Mouse (Mus musculus) cortical plate, adult 2 months (tissue): ENCODE measurements around the gene Flnb.

Experiments used
- CTCF ChIP-seq: fragments of 200-500 bp; IDR thresholded peaks from 2 replicates; pipeline ENCODE4 v1.5.1; 2011; ENCODE audit warnings: mild to moderate bottlenecking, control low read depth, low read length; ENCODE audit not compliant: insufficient read depth; ENCODE audit errors: extremely low read depth
- POLR2A ChIP-seq: fragments of 200-500 bp; IDR thresholded peaks from 2 replicates; pipeline ENCODE4 v1.6.1; 2011; ENCODE audit warnings: mild to moderate bottlenecking, low read length, control low read depth; ENCODE audit not compliant: insufficient read depth; ENCODE audit errors: extremely low read depth

DNA sequence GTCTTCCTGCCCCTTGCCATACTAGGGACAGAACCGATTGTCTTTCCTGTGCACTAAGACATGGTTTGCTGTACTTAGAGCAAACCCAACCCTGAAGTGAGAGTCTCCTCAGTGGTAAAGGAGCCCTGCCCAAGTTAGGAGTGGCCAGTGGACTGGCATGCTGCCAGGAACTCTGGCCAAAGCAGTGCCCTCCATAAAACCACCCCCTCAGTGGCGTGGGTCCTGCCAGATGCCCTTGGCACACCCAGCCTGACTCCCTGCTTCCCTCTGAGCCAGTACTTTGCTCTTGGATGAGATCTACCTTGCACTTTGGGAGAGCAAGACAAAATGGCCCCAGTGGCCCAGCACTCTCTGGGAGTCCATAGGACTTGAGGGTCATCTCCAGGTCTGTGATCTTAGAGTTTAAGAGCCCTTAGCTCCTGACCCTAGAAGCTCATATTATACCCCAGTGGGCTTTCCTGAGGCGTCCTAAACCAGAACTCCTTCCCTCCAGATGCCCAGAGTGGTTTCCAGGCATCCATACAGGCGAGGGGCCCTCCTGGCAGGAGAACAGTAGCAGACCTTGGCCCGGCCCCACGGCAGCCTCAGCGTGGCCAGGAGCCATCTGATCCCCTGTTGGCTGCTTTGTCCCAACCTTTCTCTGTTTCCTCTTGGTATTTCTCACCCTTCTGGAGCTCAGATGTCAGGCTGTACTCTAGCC lies 125.5 kb downstream of the Flnb start:
- TF ChIP-seq CTCF (no peak), POLR2A (no peak)
